Mouse (Mus musculus) brain, embryonic 18.5 days (tissue): ENCODE data around the gene Rbm20.

ENCODE experiments used
- DNase-seq: peaks from one replicate; pipeline ENCODE4 v3.0.0-alpha.2; 2012; ENCODE audit warnings: low read depth, low spot score

The Rbm20 gene

GRCm38 (mm10) chr19:53850166-53850922 is 173.2 kb downstream of the Rbm20 start:
- no peak for DNase-seq

- DNase-seq, result no peak
Measured at GRCm38 (mm10) chr19:53851352-53851751, 174.2 kb downstream of the Rbm20 start.

GRCm38 (mm10) chr19:53851826-53852698 is 175.0 kb downstream of the Rbm20 start:
- no peak for DNase-seq

GRCm38 (mm10) chr19:53852699-53853451 is 175.8 kb downstream of the Rbm20 start:
- peak; percentile 80 for DNase-seq

GRCm38 (mm10) chr19:53854978-53855377 is 177.9 kb downstream of the Rbm20 start:
- DNase-seq, result no peak

- DNase-seq, result no peak
Measured at GRCm38 (mm10) chr19:53855781-53856180, 178.7 kb downstream of the Rbm20 start.

- DNase-seq, result no peak
Measured at GRCm38 (mm10) chr19:53856794-53857193, 179.7 kb downstream of the Rbm20 start.

- DNase-seq, result no peak
Measured at GRCm38 (mm10) chr19:53857962-53858361, 180.9 kb downstream of the Rbm20 start.

GRCm38 (mm10) chr19:53859149-53859548 is 182.0 kb downstream of the Rbm20 start:
- DNase-seq, result no peak

GRCm38 (mm10) chr19:53859593-53859992 is 182.5 kb downstream of the Rbm20 start:
- DNase-seq, result no peak

- no peak for DNase-seq
Measured at GRCm38 (mm10) chr19:53861346-53861745, 184.2 kb downstream of the Rbm20 start.

GRCm38 (mm10) chr19:53862573-53863246 is 185.6 kb downstream of the Rbm20 start:
- DNase-seq, result no peak

GRCm38 (mm10) chr19:53867238-53867637 is 190.1 kb downstream of the Rbm20 start:
- no peak for DNase-seq

GRCm38 (mm10) chr19:53868125-53868524 is 191.0 kb downstream of the Rbm20 start:
- DNase-seq, result no peak

GRCm38 (mm10) chr19:53868796-53869195 is 191.7 kb downstream of the Rbm20 start:
- no peak for DNase-seq

GRCm38 (mm10) chr19:53869427-53870385 is 192.6 kb downstream of the Rbm20 start:
- DNase-seq, result no peak

- no peak for DNase-seq
Measured at GRCm38 (mm10) chr19:53870568-53870967, 193.5 kb downstream of the Rbm20 start.

- DNase-seq, result no peak
Measured at GRCm38 (mm10) chr19:53871502-53871901, 194.4 kb downstream of the Rbm20 start.

GRCm38 (mm10) chr19:53872994-53873713 is 196.0 kb downstream of the Rbm20 start:
- no peak for DNase-seq

- DNase-seq, result no peak
Measured at GRCm38 (mm10) chr19:53875246-53875645, 198.1 kb downstream of the Rbm20 start.
